Mouse (Mus musculus): ENCODE results near the gene 7420426K07Rik. TPM values are rescaled to one million over a fixed set of nuclear protein-coding genes. Genes with fewer than 3 reads are reported as not detected.

Gene 7420426K07Rik
- polyA plus RNA-seq, 1 experiment from 2014 or later: not detected

GRCm38 (mm10) chr9:98932931-98933330 lies 30.0 kb downstream of the 7420426K07Rik start:
- ATAC-seq (ENCODE audit: low FRiP score, low TSS enrichment) (no peak), DNase-seq (peak; percentile 29)
- Histone ChIP-seq H3K27me3 (ENCODE audit: control insufficient read depth, insufficient read depth, low read length) (peaks cover 7% of the 10 kb centered on the region; the same call in 1 of the 2 replicates), H3K9me3 (ENCODE audit: control insufficient read depth, low read length) (no peaks in the 10 kb centered on the region), H3K4me1 (ENCODE audit: control insufficient read depth, insufficient read depth, low read length) (no peaks in the 10 kb centered on the region), H3K4me2 (ENCODE audit: low read length) (no peak overlapping the region), H3K36me3 (ENCODE audit: control insufficient read depth, insufficient read depth, low read length) (no peaks in the 10 kb centered on the region), H3K4me3 (replicated peaks; ENCODE audit: low read depth, low read length) (no peak overlapping the region), H3K27ac (replicated peaks; ENCODE audit: low read depth, low read length) (no peak overlapping the region), H3K9ac (replicated peaks; ENCODE audit: low read length) (no peak overlapping the region)
- WGBS: 5% methylated on average over 6 of the region's 6 CpGs

- DNase-seq: no peak
- H3K27ac ChIP-seq (replicated peaks; ENCODE audit: low read depth, low read length): no peak overlapping the region
- 8% methylated on average over 16 of the region's 16 CpGs for WGBS
- no peak overlapping the region for H3K9ac ChIP-seq (replicated peaks; ENCODE audit: low read length)
- no peaks in the 10 kb centered on the region for H3K4me1 ChIP-seq (ENCODE audit: control insufficient read depth, insufficient read depth, low read length)
- H3K36me3 ChIP-seq (ENCODE audit: control insufficient read depth, insufficient read depth, low read length): no peaks in the 10 kb centered on the region
- H3K4me3 ChIP-seq (replicated peaks; ENCODE audit: low read depth, low read length): no peak overlapping the region
- no peak overlapping the region for H3K4me2 ChIP-seq (ENCODE audit: low read length)
- H3K27me3 ChIP-seq (ENCODE audit: control insufficient read depth, insufficient read depth, low read length): peaks cover 7% of the 10 kb centered on the region; the same call in 1 of the 2 replicates
- no peak for ATAC-seq (ENCODE audit: low FRiP score, low TSS enrichment)
- no peaks in the 10 kb centered on the region for H3K9me3 ChIP-seq (ENCODE audit: control insufficient read depth, low read length)
These were observed 32.4 kb downstream of the 7420426K07Rik start for GRCm38 (mm10) chr9:98935190-98935909.

- H3K4me1 ChIP-seq (ENCODE audit: control insufficient read depth, insufficient read depth, low read length): no peaks in the 10 kb centered on the region
- H3K4me2 ChIP-seq (ENCODE audit: low read length): no peak overlapping the region
- WGBS: 26% methylated on average over 2 of the region's 2 CpGs
- no peak overlapping the region for H3K9ac ChIP-seq (replicated peaks; ENCODE audit: low read length)
- H3K27ac ChIP-seq (replicated peaks; ENCODE audit: low read depth, low read length): no peak overlapping the region
- no peak for ATAC-seq (ENCODE audit: low FRiP score, low TSS enrichment)
- DNase-seq: no peak
- no peaks in the 10 kb centered on the region for H3K9me3 ChIP-seq (ENCODE audit: control insufficient read depth, low read length)
- no peaks in the 10 kb centered on the region for H3K36me3 ChIP-seq (ENCODE audit: control insufficient read depth, insufficient read depth, low read length)
- H3K4me3 ChIP-seq (replicated peaks; ENCODE audit: low read depth, low read length): no peak overlapping the region
- peaks cover 7% of the 10 kb centered on the region; the same call in 1 of the 2 replicates for H3K27me3 ChIP-seq (ENCODE audit: control insufficient read depth, insufficient read depth, low read length)
These were observed 36.4 kb downstream of the 7420426K07Rik start for GRCm38 (mm10) chr9:98939290-98939689.

- ATAC-seq (ENCODE audit: low FRiP score, low TSS enrichment) (no peak), DNase-seq (peak; percentile 78)
- H3K27ac ChIP-seq (replicated peaks; ENCODE audit: low read depth, low read length): no peak overlapping the region
- peak overlapping the region; percentile 37 for H3K4me2 ChIP-seq (ENCODE audit: low read length)
- peaks cover 85% of the 10 kb centered on the region for H3K27me3 ChIP-seq (ENCODE audit: control insufficient read depth, insufficient read depth, low read length)
- H3K36me3 ChIP-seq (ENCODE audit: control insufficient read depth, insufficient read depth, low read length): no peaks in the 10 kb centered on the region
- H3K4me1 ChIP-seq (ENCODE audit: control insufficient read depth, insufficient read depth, low read length): peaks cover 27% of the 10 kb centered on the region
- H3K9ac ChIP-seq (replicated peaks; ENCODE audit: low read length): no peak overlapping the region
- peak overlapping the region; percentile 13; the same call in 1 of the 2 replicates for H3K4me3 ChIP-seq (replicated peaks; ENCODE audit: low read depth, low read length)
- under 1% methylated on average over 40 of the region's 40 CpGs for WGBS
- no peaks in the 10 kb centered on the region for H3K9me3 ChIP-seq (ENCODE audit: control insufficient read depth, low read length)
These were observed 49.5 kb downstream of the 7420426K07Rik start for GRCm38 (mm10) chr9:98952171-98953050.

GRCm38 (mm10) chr9:98953291-98953690 lies 50.4 kb downstream of the 7420426K07Rik start:
- H3K9me3 ChIP-seq (ENCODE audit: control insufficient read depth, low read length): no peaks in the 10 kb centered on the region

GRCm38 (mm10) chr9:98953830-98954229 lies 50.9 kb downstream of the 7420426K07Rik start:
- Histone ChIP-seq H3K4me3 (replicated peaks; ENCODE audit: low read depth, low read length) (no peak overlapping the region), H3K27ac (replicated peaks; ENCODE audit: low read depth, low read length) (no peak overlapping the region), H3K4me1 (ENCODE audit: control insufficient read depth, insufficient read depth, low read length) (peaks cover 27% of the 10 kb centered on the region), H3K9me3 (ENCODE audit: control insufficient read depth, low read length) (no peaks in the 10 kb centered on the region), H3K4me2 (ENCODE audit: low read length) (no peak overlapping the region), H3K36me3 (ENCODE audit: control insufficient read depth, insufficient read depth, low read length) (no peaks in the 10 kb centered on the region), H3K9ac (replicated peaks; ENCODE audit: low read length) (no peak overlapping the region), H3K27me3 (ENCODE audit: control insufficient read depth, insufficient read depth, low read length) (peaks cover 93% of the 10 kb centered on the region)
- under 1% methylated on average over 9 of the region's 9 CpGs for WGBS
- DNase-seq (no peak), ATAC-seq (ENCODE audit: low FRiP score, low TSS enrichment) (no peak)

More at GRCm38 (mm10) chr9:98953291-98953690, 50.4 kb downstream of the 7420426K07Rik start:
- Histone ChIP-seq H3K27ac (replicated peaks; ENCODE audit: low read depth, low read length) (no peak overlapping the region), H3K4me3 (replicated peaks; ENCODE audit: low read depth, low read length) (no peak overlapping the region), H3K9ac (replicated peaks; ENCODE audit: low read length) (no peak overlapping the region), H3K27me3 (ENCODE audit: control insufficient read depth, insufficient read depth, low read length) (peaks cover 90% of the 10 kb centered on the region), H3K4me2 (ENCODE audit: low read length) (no peak overlapping the region), H3K36me3 (ENCODE audit: control insufficient read depth, insufficient read depth, low read length) (no peaks in the 10 kb centered on the region), H3K4me1 (ENCODE audit: control insufficient read depth, insufficient read depth, low read length) (peaks cover 27% of the 10 kb centered on the region)
- ATAC-seq (ENCODE audit: low FRiP score, low TSS enrichment) (no peak), DNase-seq (no peak)
- 3% methylated on average over 4 of the region's 4 CpGs for WGBS

Other genes with a start within 250 kb of the 7420426K07Rik start
- gene Prr23a1, start 60.6 kb upstream of the 7420426K07Rik start, polyA plus RNA-seq (2014; fragmentation: Nextera tagmentation; extraction: Ambion mirVana): 0.26 TPM in 1 of 2 replicates, not detected in the other
- gene Prr23a2, start 46.6 kb upstream of the 7420426K07Rik start, polyA plus RNA-seq (2014; fragmentation: Nextera tagmentation; extraction: Ambion mirVana): not detected in 2 replicates
- gene Prr23a3, start 38.4 kb upstream of the 7420426K07Rik start, polyA plus RNA-seq (2014; fragmentation: Nextera tagmentation; extraction: Ambion mirVana): not detected in 2 replicates
- 0.45 and 0.95 TPM in 2 replicates for gene Foxl2, start 52.2 kb downstream of the 7420426K07Rik start, polyA plus RNA-seq (2014; fragmentation: Nextera tagmentation; extraction: Ambion mirVana)
- 112 and 126 TPM in 2 replicates for gene Faim, start 83.3 kb downstream of the 7420426K07Rik start, polyA plus RNA-seq (2014; fragmentation: Nextera tagmentation; extraction: Ambion mirVana)
- not detected in 2 replicates for gene Gm1123, start 132.6 kb downstream of the 7420426K07Rik start, polyA plus RNA-seq (2014; fragmentation: Nextera tagmentation; extraction: Ambion mirVana)
- 4.7 and 5.9 TPM in 2 replicates for gene Pik3cb, start 237.5 kb downstream of the 7420426K07Rik start, polyA plus RNA-seq (2014; fragmentation: Nextera tagmentation; extraction: Ambion mirVana)